10 mouse cellular contexts compared by ENCODE assay signal in genomic region chr16:3839157-3839885, GRCm38 (mm10). TPM values are rescaled to one million over a fixed set of nuclear protein-coding genes. Genes with fewer than 3 reads are reported as not detected.
DNase-seq lines count a peak whose midpoint lies in the region; ATAC-seq and TF ChIP-seq lines count a peak whose summit lies in the region.
"Had no signal": no experiment of that assay in that cellular context is flagged by ENCODE, and none has a peak within 500 bp of the region (broad histone marks: within the 10 kb centered on the region; RNA-seq: fewer than 3 reads in every experiment).

No protein-coding gene starts in this region.

- H3K27me3 ChIP-seq in liver, embryonic 11.5 days (replicated peaks; ENCODE audit: control insufficient read depth, insufficient read depth, low read length), result no peaks in the 10 kb centered on the region
- H3K27me3 ChIP-seq in hindbrain, embryonic 10.5 days (ENCODE audit: insufficient read depth, poor library complexity, severe bottlenecking), result no peaks in the 10 kb centered on the region
- H3K27me3 ChIP-seq in hindbrain, embryonic 11.5 days (ENCODE audit: control insufficient read depth, insufficient read depth, low read length), result no peaks in the 10 kb centered on the region

- no peak overlapping the region for H3K9ac ChIP-seq in liver, embryonic 11.5 days (ENCODE audit: low read depth, low read length)
- H3K9ac ChIP-seq in hindbrain, embryonic 11.5 days (ENCODE audit: low read depth, low read length), result no peak overlapping the region

- intact Hi-C loops in heart, postnatal 25 days (cut with DNase I), result no loop called here

- no peak for TF ChIP-seq POLR2A in cortical plate, adult 2 months (IDR thresholded peaks at IDR 0.05; ENCODE audit: extremely low read depth, insufficient read depth, low read length)

- H3K9me3 ChIP-seq in liver, embryonic 11.5 days (ENCODE audit: control insufficient read depth, low read length), result no peaks in the 10 kb centered on the region
- H3K9me3 ChIP-seq in hindbrain, embryonic 10.5 days, result no peaks in the 10 kb centered on the region
- no peaks in the 10 kb centered on the region for H3K9me3 ChIP-seq in hindbrain, embryonic 11.5 days (ENCODE audit: control insufficient read depth, low read length)

- peak; percentile 22 to 32 for DNase-seq in heart, adult 18-20 months
- DNase-seq in heart, postnatal 25 days (ENCODE audit: low spot score), result no peak
- peak; percentile 65 for DNase-seq in CD4-positive, CD25-positive, alpha-beta regulatory T cell, adult 2 months (ENCODE audit: low read depth, low spot score)
- DNase-seq in liver, embryonic 11.5 days (ENCODE audit: low spot score), result no peak
- no peak for DNase-seq in adipocyte (ENCODE audit: low spot score)
- DNase-seq in hindbrain, embryonic 10.5 days (ENCODE audit: low spot score), result no peak
- DNase-seq in hindbrain, embryonic 11.5 days (ENCODE audit: low spot score), result no peak

- no peaks in the 10 kb centered on the region for H3K4me1 ChIP-seq in cortical plate, adult 2 months (ENCODE audit: control insufficient read depth, insufficient read depth, low read length)
- H3K4me1 ChIP-seq in liver, embryonic 11.5 days (replicated peaks; ENCODE audit: control insufficient read depth, insufficient read depth, low read length), result no peaks in the 10 kb centered on the region
- H3K4me1 ChIP-seq in hindbrain, embryonic 10.5 days (replicated peaks), result peaks cover 7% of the 10 kb centered on the region
- 0 out of 2 replicates have a peak, but pooled peaks cover 2% of the 10 kb centered on the region for H3K4me1 ChIP-seq in hindbrain, embryonic 11.5 days (replicated peaks; ENCODE audit: control insufficient read depth, insufficient read depth, low read length)

- TF ChIP-seq CTCF in cortical plate, adult 2 months (IDR thresholded peaks at IDR 0.05; ENCODE audit: extremely low read depth, insufficient read depth, low read length), result peak; percentile 54

- no peak overlapping the region for H3K4me2 ChIP-seq in liver, embryonic 11.5 days
- H3K4me2 ChIP-seq in hindbrain, embryonic 11.5 days (replicated peaks; ENCODE audit: low read depth, low read length), result no peak overlapping the region

- no peak overlapping the region for H3K27ac ChIP-seq in cortical plate, adult 2 months (ENCODE audit: insufficient read depth, low read length)
- no peak overlapping the region for H3K27ac ChIP-seq in liver, embryonic 11.5 days (ENCODE audit: low read depth, low read length)
- H3K27ac ChIP-seq in hindbrain, embryonic 10.5 days, result no peak overlapping the region
- H3K27ac ChIP-seq in hindbrain, embryonic 11.5 days (ENCODE audit: low read depth, low read length), result no peak overlapping the region

- no peak overlapping the region for H3K4me3 ChIP-seq in cortical plate, adult 2 months (ENCODE audit: insufficient read depth, low read length)
- H3K4me3 ChIP-seq in liver, embryonic 11.5 days (ENCODE audit: low read depth, low read length), result no peak overlapping the region
- H3K4me3 ChIP-seq in hindbrain, embryonic 10.5 days, result no peak overlapping the region
- no peak overlapping the region for H3K4me3 ChIP-seq in hindbrain, embryonic 11.5 days (ENCODE audit: low read depth, low read length)
- H3K4me3 ChIP-seq: myocyte had no signal

- 49% methylated on average over 17 of the region's 17 CpGs for WGBS in liver, embryonic 11.5 days
- WGBS in hindbrain, embryonic 10.5 days, result 60% methylated on average over 17 of the region's 17 CpGs
- WGBS in hindbrain, embryonic 11.5 days, result 59% methylated on average over 17 of the region's 17 CpGs

- peak; percentile 56; the same call in 1 of the 2 replicates for ATAC-seq in liver, embryonic 11.5 days (replicated peaks; ENCODE audit: low FRiP score)
- no peak for ATAC-seq in hindbrain, embryonic 11.5 days (ENCODE audit: low FRiP score)

- H3K36me3 ChIP-seq in liver, embryonic 11.5 days (ENCODE audit: control insufficient read depth, insufficient read depth, low read length), result no peaks in the 10 kb centered on the region
- H3K36me3 ChIP-seq in hindbrain, embryonic 10.5 days, result no peaks in the 10 kb centered on the region
- no peaks in the 10 kb centered on the region for H3K36me3 ChIP-seq in hindbrain, embryonic 11.5 days (ENCODE audit: control insufficient read depth, insufficient read depth, low read length)

RNA-seq across cellular contexts. Expression of gene Zfp174, which starts 7.7 kb away (rescaled TPM):
- total RNA-seq in heart, adult 18-20 months (2021), result 1 to 10 TPM; 1.3 to 1.4 TPM
- total RNA-seq in heart, postnatal 25 days (2021), result 1 to 10 TPM; 1.3 to 1.6 TPM
- 3.3 and 3.4 TPM in 2 replicates for polyA plus RNA-seq in cortical plate, adult 2 months (2012; rRNA removed)
- 0.47 and 0.62 TPM in 2 replicates for polyA plus RNA-seq in liver, embryonic 11.5 days (2014; fragmentation: Nextera tagmentation; extraction: Ambion mirVana)
- polyA plus RNA-seq in hindbrain, embryonic 10.5 days (2016; fragmentation: Nextera tagmentation; extraction: Ambion mirVana), result 0.94 and 1.2 TPM in 2 replicates
- polyA plus RNA-seq in hindbrain, embryonic 11.5 days (2014; fragmentation: Nextera tagmentation; extraction: Ambion mirVana), result 0.91 and 1.0 TPM in 2 replicates

RNA-seq across cellular contexts. Expression of gene Olfr15, which starts 8.6 kb away (rescaled TPM):
- not detected for total RNA-seq in heart, adult 18-20 months (2021)
- not detected for total RNA-seq in heart, postnatal 25 days (2021)
- polyA plus RNA-seq in cortical plate, adult 2 months (2012; rRNA removed), result not detected in 2 replicates
- polyA plus RNA-seq in liver, embryonic 11.5 days (2014; fragmentation: Nextera tagmentation; extraction: Ambion mirVana), result not detected in 2 replicates
- polyA plus RNA-seq in hindbrain, embryonic 10.5 days (2016; fragmentation: Nextera tagmentation; extraction: Ambion mirVana), result not detected in 2 replicates
- not detected in 2 replicates for polyA plus RNA-seq in hindbrain, embryonic 11.5 days (2014; fragmentation: Nextera tagmentation; extraction: Ambion mirVana)
- total RNA-seq: heart, postnatal 36 days had no signal
- polyA plus RNA-seq: myocyte had no signal

RNA-seq across cellular contexts. Expression of gene Naa60, which starts 32.9 kb away (rescaled TPM):
- total RNA-seq in heart, adult 18-20 months (2021), result 10 to 100 TPM; 39.6 to 56.8 TPM
- total RNA-seq in heart, postnatal 25 days (2021), result 10 to 100 TPM; 47.9 to 53.7 TPM
- 112 and 113 TPM in 2 replicates for polyA plus RNA-seq in cortical plate, adult 2 months (2012; rRNA removed)
- 44.3 and 51.2 TPM in 2 replicates for polyA plus RNA-seq in liver, embryonic 11.5 days (2014; fragmentation: Nextera tagmentation; extraction: Ambion mirVana)
- 58.0 and 66.1 TPM in 2 replicates for polyA plus RNA-seq in hindbrain, embryonic 10.5 days (2016; fragmentation: Nextera tagmentation; extraction: Ambion mirVana)
- polyA plus RNA-seq in hindbrain, embryonic 11.5 days (2014; fragmentation: Nextera tagmentation; extraction: Ambion mirVana), result 59.6 and 69.6 TPM in 2 replicates

RNA-seq across cellular contexts. Expression of gene Zfp597, which starts 45.0 kb away (rescaled TPM):
- 10 to 100 TPM in 1 of 2 experiments, 1 to 10 TPM in 1; 9.6 to 10.7 TPM for total RNA-seq in heart, adult 18-20 months (2021)
- 10 to 100 TPM in 1 of 2 experiments, 1 to 10 TPM in 1; 9.6 to 13.5 TPM for total RNA-seq in heart, postnatal 25 days (2021)
- 11.4 and 11.7 TPM in 2 replicates for polyA plus RNA-seq in cortical plate, adult 2 months (2012; rRNA removed)
- polyA plus RNA-seq in liver, embryonic 11.5 days (2014; fragmentation: Nextera tagmentation; extraction: Ambion mirVana), result 4.2 and 5.9 TPM in 2 replicates
- 5.8 and 6.1 TPM in 2 replicates for polyA plus RNA-seq in hindbrain, embryonic 10.5 days (2016; fragmentation: Nextera tagmentation; extraction: Ambion mirVana)
- 9.2 and 9.5 TPM in 2 replicates for polyA plus RNA-seq in hindbrain, embryonic 11.5 days (2014; fragmentation: Nextera tagmentation; extraction: Ambion mirVana)

RNA-seq across cellular contexts. Expression of gene Gm20695, which starts 45.1 kb away (rescaled TPM):
- not detected for total RNA-seq in heart, adult 18-20 months (2021)
- not detected for total RNA-seq in heart, postnatal 25 days (2021)
- 0.45 and 0.54 TPM in 2 replicates for polyA plus RNA-seq in cortical plate, adult 2 months (2012; rRNA removed)
- 0.88 and 3.2 TPM in 2 replicates for polyA plus RNA-seq in liver, embryonic 11.5 days (2014; fragmentation: Nextera tagmentation; extraction: Ambion mirVana)
- 2.7 and 5.6 TPM in 2 replicates for polyA plus RNA-seq in hindbrain, embryonic 10.5 days (2016; fragmentation: Nextera tagmentation; extraction: Ambion mirVana)
- 2.8 and 4.9 TPM in 2 replicates for polyA plus RNA-seq in hindbrain, embryonic 11.5 days (2014; fragmentation: Nextera tagmentation; extraction: Ambion mirVana)

Comparison
In these comparisons a context has a peak if more than half of its experiments do, and no peak if none do; other contexts are left out.
1. DNase-seq: peak in heart, adult 18-20 months (2 of 2) and CD4-positive, CD25-positive, alpha-beta regulatory T cell, adult 2 months (single experiment); none in heart, postnatal 25 days (single experiment), liver, embryonic 11.5 days (single experiment), adipocyte (single experiment), hindbrain, embryonic 10.5 days (single experiment) and hindbrain, embryonic 11.5 days (single experiment).